Mouse (Mus musculus): Measurements from ENCODE around the gene Scn9a.

- TF ChIP-seq CTCF (IDR thresholded peaks at IDR 0.05; ENCODE audit: extremely low read depth, insufficient read depth, low read length) (no peak), POLR2A (IDR thresholded peaks at IDR 0.05; ENCODE audit: extremely low read depth, insufficient read depth, low read length) (no peak)
Measured at GRCm38 (mm10) chr2:66478395-66478794, 156.4 kb downstream of the Scn9a start.
